Mouse (Mus musculus) layer of hippocampus, postnatal 36 days (tissue): ENCODE data around the gene Apba2. TPM values are rescaled to one million over a fixed set of nuclear protein-coding genes. Genes with fewer than 3 reads are reported as not detected.

Experiments used
- DNase-seq, 2 experiments: peaks; one replicate each; pipeline ENCODE4 v3.0.0; 2022
- total RNA-seq, 2 experiments: library from RNA; stranded (reverse); gene quantifications; 2 replicates each; pipeline ENCODE4 v1.2.3; 2021

The Apba2 gene
- total RNA-seq, 2 experiments from 2014 or later, result 258 to 259 TPM

DNA sequence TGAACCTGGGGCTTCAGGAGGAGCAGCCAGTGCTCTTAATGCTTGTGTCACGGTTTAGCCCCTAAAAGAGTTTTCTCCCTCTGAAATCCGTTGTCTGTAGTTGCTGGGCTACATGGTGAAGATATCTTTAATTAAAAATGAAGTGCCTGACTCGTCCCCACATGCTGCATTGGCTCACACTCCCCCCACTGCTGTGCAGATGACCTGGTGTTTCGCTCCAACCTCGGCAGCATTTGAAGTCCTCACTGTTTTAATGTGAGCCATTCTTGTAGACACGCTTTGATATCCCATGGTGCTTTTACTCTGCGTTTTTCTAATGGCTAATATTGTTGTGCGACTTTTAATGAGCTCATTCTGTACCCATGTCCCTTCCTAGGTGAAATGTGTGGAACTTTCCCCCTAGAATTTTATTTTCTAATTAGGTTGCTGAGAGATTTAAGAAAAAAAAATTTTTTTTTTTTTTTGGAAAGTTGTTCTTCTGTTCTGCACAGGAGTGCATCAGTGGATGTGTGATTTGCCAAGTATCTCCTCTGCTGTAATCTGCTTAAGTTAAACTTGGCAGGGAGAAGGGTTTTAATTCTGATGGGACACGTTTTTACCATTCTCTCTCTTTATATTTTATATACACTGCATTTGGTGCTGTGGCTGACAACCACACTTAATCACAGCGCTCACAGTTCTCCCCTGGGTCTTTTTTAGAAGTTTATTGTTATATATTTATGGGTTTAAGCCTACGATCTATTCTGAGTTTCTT, 87.3 kb downstream of the Apba2 start:
- DNase-seq, result no peak

DNA sequence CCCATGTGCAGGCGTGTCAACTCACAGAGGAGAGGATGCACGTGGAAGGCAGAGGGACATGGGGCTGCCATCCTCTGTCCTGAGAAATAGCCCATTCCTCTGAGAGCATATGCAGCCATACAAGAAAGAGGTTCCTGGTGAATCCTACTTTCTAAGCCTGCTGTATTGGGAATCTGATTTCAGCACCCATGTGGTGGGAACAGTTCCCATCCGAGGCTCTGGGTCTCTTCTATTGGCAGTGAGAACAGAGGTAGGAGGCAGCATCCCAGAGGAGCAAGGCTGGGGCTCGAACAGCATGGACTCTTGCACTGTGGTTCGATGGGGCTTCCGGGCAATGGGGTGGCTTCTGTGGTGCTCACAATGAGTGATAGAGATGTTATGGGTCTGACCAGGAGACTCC, 93.8 kb downstream of the Apba2 start:
- DNase-seq, result no peak

DNA sequence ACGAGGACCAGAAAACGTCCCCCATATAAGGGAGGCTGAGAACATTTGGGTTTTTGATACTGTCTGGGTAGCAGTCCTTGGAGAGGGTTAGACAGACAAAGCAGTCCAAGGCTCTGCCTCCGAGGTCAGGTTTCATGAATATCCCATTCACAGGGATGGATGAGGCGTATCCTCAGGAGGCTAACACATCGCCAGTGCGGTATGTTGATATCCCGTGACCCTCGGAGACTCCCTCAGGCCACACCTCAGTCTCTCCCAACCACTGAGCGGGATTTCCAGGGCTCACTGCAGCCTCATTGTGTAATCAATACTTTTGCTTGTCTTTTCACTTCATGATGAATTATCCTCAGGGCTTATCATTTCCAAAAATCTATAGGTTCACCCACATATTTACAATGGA, 95.1 kb downstream of the Apba2 start:
- no peak for DNase-seq

DNA sequence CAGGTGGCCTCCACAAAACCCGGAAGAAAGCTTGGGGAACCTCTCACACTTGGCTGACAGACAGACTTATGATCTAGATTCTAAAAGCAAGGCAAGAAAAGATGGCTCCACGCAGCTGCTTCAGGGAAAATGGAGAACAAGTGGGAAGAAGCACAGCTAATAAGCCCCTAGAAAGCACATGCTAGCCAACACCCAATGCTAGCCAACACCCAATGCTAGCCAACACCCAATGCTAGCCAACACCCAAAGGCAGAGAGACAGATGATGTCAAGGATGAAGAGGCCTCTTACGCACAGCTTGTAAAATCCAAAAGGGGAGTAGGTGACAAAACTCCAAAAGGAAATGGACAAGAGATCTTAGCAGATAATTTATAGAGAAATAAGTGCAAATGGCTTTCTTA, 108.4 kb downstream of the Apba2 start:
- no peak for DNase-seq

DNA sequence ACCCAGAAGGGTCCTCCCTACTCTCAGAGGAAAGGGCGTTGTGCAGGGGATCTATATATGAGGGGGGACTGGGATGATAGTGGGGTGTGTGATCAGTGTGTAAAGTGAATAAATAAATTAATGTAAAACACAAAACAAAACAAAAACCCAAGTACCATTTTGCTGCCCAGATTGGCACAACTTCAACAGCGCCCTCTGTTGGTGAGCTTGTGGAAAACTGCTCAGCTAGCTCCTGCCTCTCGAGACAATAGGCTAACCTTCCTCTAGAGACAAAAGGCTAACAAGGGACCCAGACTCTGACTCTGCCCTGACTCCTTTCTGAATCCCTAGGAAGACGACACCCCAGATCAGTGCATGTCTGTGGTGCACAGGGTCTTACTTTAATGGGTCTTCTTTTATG, 109.4 kb downstream of the Apba2 start:
- no peak for DNase-seq

DNA sequence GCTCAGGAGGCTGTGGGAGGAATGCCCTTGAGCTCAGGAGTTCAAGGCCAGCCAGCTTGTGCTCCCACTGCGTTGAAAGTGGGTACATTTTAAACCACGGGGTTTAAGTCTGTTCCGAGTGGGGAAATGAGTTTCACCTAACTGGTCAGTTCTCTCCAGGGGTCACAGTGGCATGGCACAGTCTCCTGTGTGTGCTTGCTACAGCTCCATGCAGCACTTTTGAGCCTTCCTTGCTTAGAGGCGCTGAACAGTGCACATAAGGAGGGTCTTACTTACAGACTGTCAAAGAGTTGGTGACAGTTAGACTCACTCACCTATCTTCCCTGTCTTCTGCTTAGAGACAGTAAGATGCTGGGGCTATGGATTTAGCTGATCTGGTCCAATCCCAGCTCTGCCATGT, 117.8 kb downstream of the Apba2 start:
- DNase-seq, result no peak

DNA sequence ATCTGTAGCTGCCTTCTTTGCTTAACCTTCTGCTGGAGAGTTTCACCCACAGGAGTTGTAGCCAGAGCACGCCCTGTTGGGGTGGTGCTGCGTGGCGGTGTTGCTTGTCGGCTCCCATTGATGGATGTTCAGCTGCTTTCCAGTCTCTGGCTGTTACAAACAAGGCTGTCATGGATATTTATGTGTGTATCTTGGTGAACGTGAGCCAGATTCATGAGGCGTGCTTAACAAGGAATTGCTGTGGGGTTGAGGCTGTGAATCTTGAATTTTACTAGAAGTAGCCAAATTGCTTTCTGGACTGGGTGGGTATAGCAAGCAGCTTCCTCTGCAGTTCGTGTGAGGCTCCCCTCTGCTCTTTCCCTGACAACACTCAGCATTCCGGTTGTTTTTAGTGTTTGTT, 125.0 kb downstream of the Apba2 start:
- DNase-seq, result no peak

DNA sequence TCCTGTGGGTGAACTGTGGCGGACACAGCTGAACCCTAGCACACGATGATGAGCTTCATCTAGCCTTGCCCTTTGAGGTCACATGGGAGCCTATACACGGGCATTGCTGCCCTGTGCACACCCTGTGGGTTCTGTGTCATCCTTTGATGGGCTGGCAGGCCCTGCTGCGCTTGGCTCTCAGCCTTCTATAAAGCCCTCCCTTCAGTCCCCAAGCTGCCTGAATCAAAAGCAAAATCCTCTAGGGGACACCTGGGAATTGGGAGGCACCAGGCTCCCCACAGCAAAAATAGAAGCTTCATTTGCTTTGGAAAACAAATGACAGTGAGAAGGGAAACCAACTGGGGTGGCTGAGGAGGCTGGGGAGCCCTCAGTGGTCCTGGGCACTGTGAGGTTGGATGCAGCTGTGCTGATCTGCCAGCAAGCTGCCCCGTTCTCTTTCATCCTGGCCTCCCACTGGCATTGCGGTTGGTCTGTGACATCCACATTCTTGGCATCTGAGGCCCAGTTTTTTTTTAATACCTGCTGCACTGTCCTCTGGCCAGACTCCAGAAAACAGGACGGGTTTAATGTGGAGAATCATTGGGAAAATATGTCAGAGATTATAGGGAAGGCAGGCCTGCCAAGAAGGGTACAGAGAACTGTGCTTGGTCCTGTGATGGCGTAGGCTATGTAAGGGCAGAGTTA, 126.6 kb downstream of the Apba2 start:
- no peak for DNase-seq

DNA sequence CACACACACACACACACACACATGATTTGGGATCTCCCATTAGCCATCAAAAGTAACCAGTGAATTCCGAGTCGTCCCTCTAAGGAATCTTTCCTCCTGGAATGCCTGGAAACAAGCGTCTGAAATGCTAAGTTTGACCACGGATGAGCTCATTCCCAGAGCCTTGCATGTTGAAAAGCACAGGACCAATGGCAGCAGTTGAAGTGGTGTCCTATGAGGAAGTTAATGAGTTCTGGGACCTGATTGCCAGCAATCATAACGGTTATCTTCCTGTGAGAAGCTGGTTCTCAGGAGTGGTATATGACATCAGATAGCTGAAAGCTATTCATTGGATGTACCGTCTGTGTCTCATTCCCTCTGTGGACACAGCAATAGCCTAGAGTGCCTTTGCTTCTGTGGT, 129.2 kb downstream of the Apba2 start:
- no peak for DNase-seq

DNA sequence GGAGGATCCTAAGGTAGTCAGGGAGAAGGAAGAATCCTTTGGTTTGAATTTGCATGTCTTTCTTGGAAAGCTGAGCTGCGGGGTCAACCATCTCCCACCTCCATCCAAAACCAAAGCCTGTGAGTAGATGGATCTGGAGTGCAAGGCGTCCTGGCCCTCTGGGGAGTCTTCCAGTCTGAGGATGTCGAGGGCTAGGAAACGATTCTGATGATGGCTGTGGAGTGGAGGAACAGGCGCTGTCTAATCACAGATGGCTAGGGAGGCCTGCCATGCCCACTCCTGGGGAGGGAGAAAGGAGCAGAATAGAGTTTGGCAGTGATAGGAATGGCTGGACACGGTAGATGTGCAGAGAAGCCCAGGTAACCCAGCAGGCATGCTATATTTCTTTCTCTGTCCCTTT, 129.6 kb downstream of the Apba2 start:
- DNase-seq, result no peak

DNA sequence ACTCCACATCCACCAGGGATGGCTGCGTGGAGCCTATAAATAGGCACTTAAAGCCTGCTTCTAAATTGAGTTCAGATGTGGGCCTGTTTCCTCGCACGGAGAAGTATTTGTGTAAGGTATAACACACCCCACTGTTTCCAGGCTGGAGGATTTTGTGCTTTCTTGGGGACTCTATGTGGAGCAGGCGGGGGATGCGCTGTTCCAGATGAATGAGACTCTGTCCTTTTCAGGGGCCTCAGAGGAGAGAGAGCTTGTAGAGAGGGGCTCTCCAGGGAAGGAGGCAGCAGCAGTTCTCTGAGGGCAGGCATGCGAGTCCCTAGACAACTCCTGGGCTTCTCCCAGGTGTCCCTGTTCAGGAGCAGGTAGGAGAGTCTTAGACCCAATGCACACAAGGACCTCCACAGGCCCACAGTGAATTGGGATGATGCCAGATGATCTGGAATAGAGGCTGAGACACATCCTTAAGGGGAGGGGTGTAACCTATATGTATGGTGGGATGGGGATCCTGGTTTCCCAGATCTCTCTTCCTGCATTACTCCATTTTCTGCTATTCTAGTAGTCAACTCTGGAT, 130.4 kb downstream of the Apba2 start:
- DNase-seq, result no peak

DNA sequence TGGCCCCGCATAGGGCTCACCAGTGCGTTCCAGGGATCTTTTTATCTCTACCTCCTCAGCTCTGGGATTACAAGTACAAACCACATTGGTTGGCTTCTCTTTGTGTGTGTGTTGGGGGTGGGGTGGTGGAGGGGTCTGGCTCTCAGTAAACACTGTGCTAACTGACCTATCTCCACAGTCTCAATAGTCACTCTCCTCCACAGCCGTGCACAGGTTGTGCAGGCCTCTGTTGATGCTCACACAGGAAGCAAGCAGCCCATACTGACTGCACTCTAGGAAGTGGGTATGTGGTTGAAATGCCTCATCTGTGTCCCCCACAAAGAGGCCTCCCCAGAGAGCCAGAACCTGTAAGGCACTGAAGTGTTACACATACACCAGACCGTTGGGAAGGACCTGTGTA, 131.7 kb downstream of the Apba2 start:
- no peak for DNase-seq

DNA sequence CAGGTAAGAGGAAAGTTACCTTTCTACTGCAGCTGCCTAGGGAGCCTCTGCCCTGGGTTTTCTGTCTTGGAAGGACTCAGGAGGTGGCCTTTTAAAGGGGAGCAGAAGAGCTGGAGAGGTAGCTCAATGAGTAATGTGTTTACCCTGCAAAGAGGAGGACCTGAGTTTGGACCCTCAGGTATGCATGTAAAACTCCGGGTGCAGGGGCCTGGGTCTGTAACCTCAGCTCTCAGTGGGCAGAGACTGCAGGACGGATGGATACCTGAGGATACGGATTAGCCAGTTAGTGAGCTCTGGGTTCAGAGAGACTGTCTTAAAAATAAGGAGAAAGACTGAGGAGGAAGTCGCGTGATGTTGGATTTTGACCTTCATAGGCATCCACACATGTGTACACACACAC, 132.4 kb downstream of the Apba2 start:
- DNase-seq, result no peak

DNA sequence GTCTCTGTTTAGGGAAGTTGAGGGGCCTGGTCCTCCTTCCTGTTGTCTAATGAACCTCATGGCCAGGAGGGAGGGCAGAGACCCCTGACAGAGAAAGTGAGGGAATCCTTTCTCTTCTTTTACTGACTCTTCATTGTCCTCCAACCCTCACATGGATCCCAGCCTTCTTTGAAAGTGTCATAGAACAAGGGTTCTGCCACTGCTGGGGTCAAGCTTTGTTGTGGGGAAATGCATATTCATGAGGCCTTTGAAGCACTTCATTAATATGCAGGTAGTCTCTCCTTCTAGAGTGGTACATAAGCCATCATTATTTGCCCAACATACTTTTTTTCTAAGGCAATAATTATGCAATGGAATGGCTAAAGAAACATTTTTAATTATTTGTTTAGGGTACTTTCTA, 133.0 kb downstream of the Apba2 start:
- no peak for DNase-seq

DNA sequence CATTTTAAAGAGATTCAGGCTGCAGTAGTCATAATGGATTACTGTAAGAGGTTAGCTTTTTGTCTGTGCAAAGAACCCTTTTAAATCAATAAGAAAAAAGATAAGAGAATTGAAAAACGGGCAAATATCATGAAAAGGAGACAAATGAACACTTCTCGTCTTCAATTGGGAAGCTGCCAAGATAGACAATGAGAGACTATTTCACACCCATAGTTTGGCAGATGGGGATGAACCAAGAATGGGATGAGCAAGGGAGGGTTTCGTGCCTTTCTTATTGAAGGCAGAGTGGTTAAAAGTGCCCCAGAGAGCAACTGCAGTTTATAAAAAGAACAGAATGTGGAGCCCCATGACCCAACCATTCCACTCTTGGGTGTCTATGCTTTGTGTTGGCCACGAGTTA, 137.4 kb downstream of the Apba2 start:
- no peak for DNase-seq

DNA sequence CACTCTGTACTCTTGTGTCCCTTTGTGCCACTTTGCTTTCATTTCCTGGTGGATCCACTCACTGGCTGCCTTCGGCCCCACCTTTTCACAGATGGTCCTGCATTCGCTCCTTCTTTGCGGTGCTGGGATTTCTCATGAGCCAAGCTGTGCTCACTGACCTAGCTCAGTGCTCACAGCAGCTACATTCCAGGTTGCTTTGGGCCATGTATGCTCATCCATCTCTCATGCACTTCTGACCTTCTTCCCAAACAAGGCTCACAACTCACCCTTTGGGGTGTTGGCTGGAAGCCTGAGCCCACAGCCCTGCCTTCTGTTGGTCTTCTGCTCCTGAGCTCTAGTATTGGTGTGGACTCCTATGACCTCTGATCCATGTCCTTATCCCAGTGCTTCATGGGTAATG, 139.1 kb downstream of the Apba2 start:
- no peak for DNase-seq

DNA sequence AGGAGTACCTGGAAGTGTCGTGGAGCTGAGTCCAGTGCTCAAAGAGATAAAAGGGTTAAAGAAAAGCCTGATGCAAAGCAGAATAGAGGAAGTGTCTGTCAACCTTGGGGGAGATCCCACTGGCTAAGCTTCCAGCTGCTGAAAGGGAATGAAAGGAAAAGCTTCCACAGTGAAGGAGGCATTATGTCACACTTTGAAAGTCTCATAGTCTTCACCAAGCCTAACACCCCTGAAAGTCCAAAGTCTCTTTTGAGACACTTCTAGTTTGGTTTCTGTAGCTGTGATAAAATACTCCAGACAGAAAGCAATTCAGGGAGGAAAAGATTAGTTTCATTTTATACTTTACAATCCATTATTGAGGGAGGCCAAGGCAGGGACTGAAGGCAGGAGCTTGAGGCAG, 141.4 kb downstream of the Apba2 start:
- no peak for DNase-seq

DNA sequence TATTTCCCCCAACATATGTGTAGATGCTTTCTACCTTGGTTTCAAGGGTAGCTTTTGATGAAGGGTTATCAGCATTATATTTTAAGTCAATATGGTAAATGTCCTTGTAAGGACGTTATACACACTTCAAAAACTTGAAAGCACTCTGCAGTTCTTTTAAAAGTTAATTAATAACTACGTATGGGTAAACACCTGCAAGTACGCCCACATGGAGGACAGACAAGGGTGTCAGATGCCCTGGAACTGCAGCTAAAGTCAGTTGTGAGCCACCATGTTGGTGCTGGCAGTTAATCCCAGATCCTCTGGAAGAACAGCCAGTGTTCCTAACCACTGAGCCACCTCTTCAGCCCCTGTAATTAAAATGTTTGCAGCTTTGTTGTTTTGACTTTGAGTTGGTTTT, 144.0 kb downstream of the Apba2 start:
- no peak for DNase-seq

DNA sequence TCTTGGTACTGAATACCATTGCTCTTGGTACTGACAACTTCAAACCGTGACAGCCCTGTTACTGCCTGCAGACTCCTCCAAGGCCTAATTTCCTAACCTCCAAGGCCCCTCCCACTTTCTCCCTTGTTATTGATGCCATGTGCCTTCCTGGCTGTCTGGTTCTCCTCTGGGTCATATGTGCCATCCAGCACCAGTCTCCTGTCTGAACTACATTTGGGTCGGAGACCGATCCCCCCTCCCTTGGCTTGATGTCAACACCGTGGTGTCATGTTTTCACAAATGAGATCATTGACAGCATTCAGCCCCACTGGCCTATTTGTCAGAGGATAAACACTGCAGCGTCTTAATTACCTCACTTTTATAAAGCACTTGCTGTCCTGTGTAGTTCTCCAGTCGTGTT, 144.5 kb downstream of the Apba2 start:
- no peak for DNase-seq

DNA sequence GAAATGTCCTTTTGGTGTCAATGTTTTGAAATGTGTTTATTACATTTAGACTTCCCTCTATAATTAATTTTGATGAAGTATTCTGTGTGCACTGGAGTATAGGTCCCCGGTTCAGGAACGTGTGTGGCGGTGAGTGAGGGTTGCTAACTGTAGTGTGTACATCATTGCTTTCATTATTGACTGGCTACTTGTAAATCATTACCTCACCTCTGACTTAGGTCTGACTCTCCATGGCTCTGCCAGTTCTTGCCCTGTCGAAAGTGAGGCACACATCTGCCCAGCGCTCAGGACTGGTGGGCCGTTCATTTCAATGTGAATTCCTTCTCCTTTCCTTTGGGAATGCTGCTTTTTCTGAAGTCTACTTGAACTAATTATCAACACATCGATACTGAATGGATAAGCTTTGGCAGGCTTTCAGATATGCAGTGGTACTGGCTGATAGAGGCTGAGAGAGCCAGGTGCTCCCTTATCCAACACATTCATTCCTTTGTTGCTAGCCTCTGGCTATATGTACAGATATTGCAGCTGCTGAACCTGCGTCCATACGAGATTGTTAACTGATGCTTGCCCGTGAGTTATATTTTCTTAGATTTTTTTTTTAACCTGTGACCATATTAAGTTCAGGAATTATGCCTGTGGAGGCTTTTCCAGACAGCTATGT, 147.6 kb downstream of the Apba2 start:
- no peak for DNase-seq

DNA sequence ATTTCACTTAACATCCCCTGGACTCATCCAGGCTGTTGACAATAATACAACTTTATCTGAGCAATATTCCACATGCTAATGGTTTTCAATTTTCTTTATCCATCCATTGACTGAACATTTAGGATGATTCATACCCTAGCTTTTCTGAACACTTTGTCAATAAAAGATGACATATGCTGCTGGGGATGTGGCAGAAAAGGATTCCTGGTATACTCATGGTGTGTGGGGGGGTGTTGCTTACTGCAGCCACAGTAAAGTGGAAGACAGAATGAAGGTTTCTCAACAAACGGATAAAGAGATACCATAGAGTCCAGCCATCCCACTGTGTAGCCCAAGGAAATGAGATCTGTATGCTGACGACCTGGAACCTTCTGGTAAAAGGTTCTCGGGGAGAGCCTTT, 150.5 kb downstream of the Apba2 start:
- DNase-seq, result no peak

DNA sequence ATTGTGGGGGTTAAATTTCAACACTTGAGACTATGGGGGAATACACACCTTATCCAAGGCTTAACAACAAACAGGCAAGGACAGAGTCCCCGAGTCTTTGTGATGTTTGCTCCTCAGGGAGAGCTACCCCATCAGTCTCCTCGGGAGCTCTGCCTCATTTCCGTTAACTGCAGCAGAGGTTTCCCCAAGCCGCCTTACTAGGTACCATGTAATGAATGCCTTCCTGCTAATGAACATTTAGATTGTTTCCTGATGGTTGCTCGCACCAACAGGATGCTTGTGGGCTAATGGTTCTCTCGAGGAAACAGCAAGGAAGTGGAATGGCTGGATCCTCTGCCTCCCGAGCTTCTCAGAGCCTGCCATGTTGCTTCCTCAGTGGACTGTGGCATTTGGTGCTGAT, 155.3 kb downstream of the Apba2 start:
- no peak for DNase-seq

DNA sequence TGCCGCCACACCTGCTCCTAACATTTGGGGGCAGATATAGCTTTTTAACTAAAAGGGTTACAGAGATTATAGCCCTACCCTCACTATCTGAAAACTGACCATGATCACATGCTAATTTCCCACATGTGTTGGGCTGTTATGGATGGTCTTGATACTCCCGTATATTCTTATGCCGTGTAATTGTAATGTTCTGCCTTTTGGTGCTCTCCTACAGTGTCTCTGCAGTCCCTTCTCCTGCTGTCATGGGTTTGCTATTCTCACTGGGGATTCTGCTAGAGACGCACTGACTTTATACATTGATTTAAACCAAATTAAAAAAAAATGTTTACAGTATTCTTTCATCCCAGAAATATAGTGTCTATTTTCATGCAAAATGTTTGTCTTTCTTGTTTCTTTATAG, 157.4 kb downstream of the Apba2 start:
- DNase-seq, result no peak

DNA sequence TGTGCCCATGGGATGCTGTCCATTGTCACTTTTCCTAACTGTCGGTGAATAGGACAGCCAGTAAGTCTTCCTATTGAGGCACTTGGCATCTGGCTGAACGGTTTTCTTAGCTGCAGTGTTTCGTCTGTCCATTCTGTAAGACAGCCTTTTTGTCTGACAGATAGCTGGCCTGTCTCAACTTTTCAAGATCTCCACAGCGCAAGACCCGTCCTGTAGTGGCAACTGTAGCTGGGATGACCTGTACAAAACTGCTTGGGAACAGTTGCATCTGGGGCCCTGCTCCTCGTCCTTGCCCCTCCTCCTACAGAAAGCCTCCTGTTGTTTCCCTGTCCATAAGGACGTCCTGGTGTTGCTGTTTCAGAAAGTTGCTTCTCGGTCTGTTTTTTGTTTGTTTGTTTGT, 157.8 kb downstream of the Apba2 start:
- no peak for DNase-seq
